Mouse (Mus musculus) adrenal gland (tissue): ENCODE measurements around the gene Atf7.
"Not testable (repeated sequence)": the region's sequence is repeated elsewhere in the genome, so short reads cannot be mapped to it uniquely, and the experiment has no call there.

Source experiments
- intact Hi-C: fragments of 180-260 bp; cut with DNase I; formaldehyde crosslinking; loops from one replicate; pipeline ENCODE4 v1.15.1; 2025
- long read RNA-seq, 2 experiments: library from polyadenylated mRNA; unstranded; transcript quantifications; one replicate each; pipeline ENCODE4 v2.0.0; 2020; ENCODE audit warnings: borderline replicate concordance in 1 of 2; ENCODE audit not compliant: insufficient replicate concordance in 1 of 2

The Atf7 gene
- long read RNA-seq, experiment 1, partial matches to known transcripts: 0 of 6 reads
- long read RNA-seq, experiment 1, other reads (novel, unspliced or antisense): 4 of 6 reads
- long read RNA-seq, experiment 2, full-length matches to known transcripts: 6 of 12 reads
- long read RNA-seq, experiment 2, partial matches to known transcripts: 4 of 12 reads
- long read RNA-seq, experiment 2, other reads (novel, unspliced or antisense): 2 of 12 reads

DNA sequence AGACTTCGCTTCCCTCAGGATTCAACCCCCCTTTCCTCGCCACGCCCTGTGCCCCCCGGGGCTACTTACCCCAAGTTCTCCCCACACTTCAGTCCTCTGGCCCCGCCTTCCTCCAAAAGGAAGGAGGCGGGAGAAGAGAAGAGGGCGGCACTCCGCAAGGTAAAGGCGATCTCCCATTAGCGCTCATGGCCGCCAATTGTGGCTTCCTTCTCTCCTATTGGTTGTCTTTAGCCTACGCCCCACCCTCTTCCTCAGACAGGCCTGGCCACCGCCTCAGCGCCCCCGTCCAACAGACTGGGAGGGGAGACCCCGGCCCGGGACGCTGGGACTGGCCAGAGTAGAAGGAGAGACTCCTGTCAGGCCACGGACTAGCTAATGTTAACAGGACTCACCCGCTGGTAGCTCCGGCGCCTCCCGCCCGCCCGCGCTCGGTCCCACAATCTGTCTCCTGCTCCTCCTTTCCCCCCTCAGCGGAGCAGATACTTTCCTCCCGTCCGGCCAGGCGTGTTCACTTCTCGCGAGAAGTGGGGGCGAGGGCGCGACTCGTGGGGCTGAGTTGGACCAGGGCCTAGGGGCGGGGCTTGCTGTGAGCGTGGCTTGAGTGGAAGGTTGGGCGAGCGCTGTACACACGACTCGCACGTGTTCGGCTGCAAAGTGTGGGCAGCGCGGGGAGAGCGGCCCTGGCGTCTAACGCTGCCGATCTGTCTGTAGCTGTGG is at the start of gene Atf7, which contains the start of gene Gm28047:
Atf7 (minus strand) TSS at position 495 of the 717 bp plus-strand sequence.
Gm28047 (minus strand) TSS at position 98 of the 717 bp plus-strand sequence.
- intact Hi-C loops: loop anchor here (5.0 kb wide), 1 partner anchor 37 kb away; no protein-coding TSS in a partner anchor

DNA sequence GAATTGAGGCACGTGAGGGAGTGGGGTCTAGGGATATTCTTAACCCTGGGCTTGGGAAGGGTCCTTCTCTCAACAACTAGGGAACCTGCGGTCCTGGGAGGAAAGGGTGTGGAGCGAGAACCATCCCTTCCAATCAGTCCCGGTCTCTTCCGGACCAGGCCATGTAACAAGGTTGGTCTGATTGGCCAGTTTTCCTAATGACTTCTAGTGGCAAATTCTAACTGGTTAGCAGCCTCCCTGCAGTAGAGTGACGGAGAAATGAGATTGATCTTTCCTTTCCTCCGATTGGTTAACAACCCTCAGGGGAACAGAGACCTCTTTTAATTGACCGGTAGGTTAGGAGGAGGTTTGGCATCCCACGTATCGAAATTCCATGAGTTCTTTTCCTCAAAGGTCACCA is 48.3 kb upstream of the Atf7 start:
- intact Hi-C loops: no loop called here

DNA sequence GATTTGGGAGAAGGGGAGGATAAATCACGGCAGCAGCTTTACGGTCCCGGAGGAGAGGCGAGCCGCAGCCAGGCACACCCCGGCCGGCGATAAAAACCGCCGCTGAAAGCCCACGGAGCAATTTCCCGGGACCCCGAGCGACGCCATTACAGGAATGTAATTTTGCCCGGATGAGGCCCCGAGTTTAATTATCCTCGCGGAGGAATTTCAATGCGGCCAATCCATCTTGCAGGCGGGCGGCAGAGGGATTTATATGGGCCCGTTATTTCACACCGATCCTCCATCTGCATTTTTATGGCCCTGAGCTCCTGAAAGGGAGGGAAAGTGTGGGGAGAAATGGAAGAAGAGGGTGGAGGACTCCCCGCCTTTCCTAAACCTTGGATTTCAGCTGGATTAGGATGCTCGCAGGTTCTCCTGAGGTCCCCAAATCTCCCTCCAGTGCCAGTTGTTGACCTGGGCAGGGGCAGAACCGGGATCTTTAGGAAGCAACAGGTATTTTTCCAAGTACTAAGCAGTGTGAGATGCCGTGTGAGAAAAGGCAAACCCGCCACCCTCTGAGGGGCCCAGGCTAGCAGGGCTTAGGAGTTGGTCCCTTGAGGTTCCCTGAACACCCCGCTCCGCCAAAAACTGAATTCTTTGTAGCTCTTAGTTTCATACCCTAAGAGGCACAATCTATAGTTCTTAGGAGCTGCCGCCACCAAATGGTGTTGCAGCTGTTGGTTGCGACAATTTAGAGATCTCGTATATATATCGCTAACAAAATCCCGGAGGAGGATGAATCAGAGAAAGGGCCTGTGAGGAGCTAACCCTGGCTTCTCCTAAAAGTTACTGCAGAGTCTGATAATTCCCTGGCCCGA is 47.2 kb upstream of the Atf7 start, which contains the start of gene Atp5g2:
Atp5g2 (minus strand) TSS at position 138 of the 857 bp plus-strand sequence.
- intact Hi-C loops: no loop called here

DNA sequence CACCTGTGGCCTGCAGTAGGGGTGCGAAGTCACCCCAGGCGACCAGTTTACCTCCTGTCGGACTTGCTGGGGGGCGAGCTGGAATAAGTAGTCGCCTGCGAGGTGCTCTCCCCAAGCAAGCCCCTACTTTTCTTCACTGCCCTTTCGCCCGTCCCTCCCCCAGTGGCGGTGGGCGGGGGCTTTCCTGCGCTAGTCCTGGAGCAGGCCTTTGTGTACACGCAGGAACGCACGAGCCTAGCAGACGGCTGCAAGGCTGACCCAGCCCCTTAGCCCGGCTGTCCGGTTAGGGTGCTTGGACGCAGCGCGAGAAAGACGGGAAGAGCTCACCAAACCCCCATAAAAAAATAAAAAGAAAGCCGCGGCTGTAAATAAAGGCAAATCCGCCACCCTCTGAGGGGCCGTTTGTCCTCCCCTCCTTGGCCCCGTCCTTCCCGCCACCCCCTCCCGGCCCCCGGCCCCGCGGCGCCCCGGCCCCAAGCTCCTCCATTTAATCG is 46.5 kb upstream of the Atf7 start:
- intact Hi-C loops: no loop called here

DNA sequence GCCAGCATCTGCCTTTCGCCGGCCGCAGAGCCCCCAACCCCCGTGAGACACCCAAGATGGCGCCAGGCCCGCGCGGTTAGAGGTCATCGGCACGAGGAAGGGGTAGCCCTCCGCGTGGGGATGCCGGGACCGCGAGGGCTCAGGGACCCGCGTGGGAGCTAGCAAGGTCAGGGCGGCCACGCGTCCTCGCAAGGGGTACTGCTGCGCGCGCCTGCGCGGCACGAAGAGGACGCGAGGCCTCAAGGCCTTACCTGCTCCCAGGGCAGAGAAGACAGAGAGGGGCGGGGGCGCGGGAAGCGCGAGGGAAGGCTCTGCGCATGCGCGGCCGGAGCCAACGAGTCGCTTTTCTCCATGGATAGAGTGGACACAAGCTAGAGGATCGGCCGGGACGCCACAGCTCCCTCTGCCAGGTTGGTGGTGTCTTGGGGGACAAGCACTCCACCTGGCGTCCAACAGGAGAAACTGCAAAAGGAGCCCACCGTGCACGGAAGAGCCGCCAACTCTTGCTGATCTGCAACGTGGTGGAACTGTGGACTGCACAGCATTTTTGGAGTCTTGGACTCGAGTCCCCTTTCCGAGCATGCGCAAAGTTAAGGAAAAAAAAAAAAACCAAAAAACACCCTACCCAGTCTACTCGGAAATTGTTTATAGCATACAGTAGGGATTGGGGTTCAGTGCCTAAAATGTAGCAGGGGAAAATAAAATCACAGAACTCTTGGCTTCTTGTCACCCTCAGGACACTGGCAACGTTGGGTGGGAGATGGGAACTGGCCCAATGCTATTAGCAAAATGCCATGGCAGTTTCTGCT is 45.7 kb upstream of the Atf7 start:
- intact Hi-C loops: no loop called here

DNA sequence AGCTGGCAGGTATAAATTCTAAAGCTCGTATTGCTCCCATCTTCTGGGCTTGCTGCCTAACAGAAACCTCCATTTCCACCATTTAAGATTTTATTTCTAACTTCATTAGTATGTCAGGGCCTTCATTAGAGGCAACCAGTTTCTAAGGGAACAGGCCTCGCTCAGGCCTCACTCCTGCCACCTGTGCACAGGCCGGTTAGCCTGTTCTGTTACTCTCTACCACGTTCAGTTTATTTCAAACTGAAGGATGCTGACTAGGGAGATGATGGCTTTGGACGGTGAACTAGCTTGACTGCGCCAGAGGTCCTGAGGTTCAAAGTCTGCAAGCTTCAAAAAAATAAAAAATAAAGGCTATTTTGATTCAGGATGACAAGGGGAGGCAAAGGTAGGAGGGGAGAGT is 45.0 kb upstream of the Atf7 start:
- intact Hi-C loops: no loop called here

DNA sequence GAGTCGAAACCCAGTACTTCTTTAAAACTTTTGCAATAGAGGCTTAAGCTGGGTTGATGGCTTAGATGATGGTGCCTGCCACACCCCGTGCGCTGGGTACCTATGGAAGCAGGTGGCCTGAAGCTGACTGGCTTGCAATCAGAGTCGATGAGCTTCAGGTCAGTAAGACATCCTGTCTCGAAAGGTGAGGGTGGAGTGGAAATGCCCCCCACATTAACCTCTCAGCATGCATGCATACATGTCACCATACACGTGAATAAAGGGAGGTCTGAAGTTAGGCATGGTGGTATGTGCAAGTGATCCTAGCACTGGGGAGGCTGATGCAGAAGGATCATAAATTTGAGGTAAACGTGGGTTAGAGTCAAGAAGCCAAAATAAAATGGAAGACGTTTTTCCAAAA is 44.3 kb upstream of the Atf7 start:
- intact Hi-C loops: loop anchor here (5.0 to 10.0 kb wide), 2 partner anchors 57 to 115 kb away; no protein-coding TSS in a partner anchor

DNA sequence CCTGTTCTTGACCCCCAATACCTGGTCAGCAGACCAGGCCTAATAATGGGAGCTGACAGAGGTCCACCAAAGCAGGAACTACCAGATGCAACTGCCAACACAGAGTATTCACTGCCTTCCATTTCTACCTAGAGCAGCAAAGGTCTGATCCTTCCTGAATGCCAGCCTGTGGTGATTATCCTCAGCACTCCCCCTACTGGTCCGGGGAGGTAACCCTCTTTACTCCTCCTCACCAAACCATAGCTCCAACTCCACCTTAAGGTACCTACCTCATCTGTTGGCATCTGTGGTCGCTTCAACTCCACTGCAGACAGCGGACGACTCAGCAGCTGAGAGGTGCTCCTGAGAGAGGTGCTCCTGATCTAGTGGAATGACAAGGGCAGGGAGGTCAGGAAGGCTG is 40.2 kb upstream of the Atf7 start:
- intact Hi-C loops: loop anchor here (5.0 to 10.0 kb wide), 2 partner anchors 53 to 111 kb away; no protein-coding TSS in a partner anchor

DNA sequence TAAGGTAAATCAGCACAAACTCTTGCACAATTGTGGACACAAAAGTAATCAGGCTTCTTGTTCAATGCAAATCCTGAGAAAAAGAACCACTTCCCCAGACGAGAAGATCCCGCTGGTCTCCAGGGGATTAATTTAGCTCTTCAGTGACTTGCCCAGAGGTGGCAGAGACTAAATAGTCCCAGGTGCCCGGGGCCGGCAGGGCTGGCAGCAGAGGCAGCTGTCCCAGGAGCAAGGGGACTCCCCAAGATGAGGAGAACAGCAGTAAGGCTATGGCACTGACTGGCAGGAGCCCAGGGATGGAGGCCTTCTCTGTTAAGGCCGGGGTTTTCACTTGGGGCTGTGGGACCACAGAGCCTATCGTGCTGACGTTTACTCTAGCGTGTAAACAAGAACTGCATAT is 38.6 kb upstream of the Atf7 start:
- intact Hi-C loops: loop anchor here (5.0 to 10.0 kb wide), 2 partner anchors 37 to 109 kb away; partner anchors contain the start of genes Atf7 and Gm28047

DNA sequence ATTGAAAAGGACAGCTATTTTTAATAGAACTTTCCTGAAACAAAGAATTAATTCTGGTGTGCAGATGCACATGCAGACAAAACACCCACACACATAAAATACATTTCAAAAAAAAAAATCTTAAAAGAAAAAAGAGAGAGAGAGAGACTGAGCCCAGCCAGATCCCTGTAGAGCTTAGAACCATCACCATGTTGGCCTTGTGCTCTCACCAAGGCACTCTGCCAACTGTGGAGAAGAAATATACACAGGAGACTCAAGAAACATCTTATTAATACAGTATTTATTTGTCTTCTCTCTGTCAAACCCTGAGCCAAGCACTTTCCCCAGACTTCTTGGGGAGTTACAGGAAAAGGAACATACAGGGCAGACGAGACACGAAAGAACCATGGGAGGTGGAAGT is 37.3 kb upstream of the Atf7 start:
- intact Hi-C loops: loop anchor here (5.0 to 10.0 kb wide), 2 partner anchors 35 to 108 kb away; partner anchors contain the start of genes Atf7 and Gm28047

DNA sequence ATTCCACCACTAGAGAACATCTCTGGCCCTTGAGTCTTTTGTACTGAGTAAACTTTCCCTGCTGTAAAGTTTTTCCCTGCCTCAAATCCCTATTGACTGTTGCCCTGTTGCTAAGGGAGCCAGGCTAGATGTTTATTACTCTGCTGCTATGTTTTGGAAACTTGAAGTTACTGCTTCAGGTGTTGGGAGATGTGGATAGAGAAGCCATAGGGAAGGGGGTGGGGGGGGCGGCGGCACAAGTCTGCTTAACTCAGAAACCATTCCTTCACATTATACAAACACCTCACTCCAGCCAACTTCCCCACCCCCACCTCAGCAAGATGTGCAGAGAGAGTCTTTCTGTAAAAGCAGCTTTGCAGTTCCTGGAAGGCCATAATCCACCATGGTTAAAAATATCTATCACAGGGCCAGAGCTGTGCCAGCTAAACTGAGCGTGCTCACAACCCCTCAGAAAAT is 32.7 kb upstream of the Atf7 start:
- intact Hi-C loops: no loop called here

DNA sequence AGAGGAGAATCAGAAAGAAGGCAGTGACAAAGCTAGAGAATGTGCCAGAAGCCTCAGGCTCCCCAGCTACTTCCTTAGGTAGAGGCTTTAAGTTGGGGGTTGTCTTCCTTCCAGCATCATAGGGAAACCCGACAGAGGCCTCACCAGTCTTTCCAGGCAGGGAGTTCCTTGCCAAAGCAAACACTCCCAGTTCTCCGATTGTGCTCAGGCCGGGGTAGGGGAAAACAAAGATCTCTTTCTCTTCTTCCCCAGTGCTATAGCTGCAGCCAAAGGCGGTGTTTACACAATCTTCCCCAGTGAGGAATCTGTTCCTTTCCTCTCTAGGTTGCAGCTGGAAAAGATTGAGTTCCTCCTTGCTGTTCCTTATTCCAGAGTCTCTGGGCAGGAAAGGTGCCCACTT is 31.4 kb upstream of the Atf7 start:
- intact Hi-C loops: no loop called here

DNA sequence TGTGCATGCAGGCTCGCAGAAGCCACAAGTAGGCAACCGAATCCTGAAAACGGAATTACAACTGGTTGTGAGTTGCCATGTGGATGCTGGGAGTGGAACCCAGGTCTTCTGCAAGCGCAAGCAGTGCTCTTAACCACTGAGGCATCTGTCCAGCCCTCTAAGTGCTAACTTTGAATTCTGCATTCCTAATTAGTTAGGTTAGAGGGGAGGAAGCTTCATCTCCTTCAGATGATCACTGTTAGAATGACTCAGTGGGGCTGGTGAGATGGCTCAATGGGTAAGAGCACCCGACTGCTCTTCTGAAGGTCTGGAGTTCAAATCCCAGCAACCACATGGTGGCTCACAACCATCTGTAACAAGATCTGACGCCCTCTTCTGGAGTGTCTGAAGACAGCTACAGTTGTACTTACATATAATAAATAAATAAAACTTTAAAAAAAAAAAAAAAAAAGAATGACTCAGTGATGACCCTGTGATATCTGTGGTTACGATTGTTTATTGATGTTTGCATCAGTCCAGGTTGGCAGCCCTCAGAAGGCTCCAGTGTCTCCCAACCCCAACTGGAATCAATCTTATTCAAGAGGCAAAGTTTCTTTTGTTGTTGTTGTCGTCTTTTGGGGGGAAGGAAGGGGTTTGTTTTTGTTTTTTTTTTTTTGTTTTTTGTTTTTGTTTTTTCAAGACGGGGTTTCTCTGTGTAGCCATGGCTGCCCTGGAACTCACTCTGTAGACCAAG is 26.8 kb upstream of the Atf7 start:
- intact Hi-C loops: not testable (repeated sequence)

DNA sequence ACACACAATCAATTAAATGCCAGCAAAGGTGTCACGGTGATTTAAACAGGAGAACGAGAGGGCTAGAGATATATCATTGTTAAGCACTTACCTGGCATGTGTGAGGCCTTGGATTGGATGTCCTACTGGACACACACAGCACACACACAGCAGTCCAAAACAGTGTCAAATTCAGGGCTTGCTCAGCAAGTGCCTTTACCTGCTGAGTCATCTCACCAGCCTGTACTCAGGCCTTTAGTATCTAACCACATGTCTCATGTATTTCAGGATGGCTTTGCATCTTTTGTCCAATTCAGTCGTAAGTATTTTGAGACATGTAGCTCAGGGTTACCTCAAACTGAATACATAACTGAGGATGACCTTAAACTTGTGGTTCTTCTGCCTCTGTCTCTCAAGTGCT is 25.8 kb upstream of the Atf7 start:
- intact Hi-C loops: no loop called here

DNA sequence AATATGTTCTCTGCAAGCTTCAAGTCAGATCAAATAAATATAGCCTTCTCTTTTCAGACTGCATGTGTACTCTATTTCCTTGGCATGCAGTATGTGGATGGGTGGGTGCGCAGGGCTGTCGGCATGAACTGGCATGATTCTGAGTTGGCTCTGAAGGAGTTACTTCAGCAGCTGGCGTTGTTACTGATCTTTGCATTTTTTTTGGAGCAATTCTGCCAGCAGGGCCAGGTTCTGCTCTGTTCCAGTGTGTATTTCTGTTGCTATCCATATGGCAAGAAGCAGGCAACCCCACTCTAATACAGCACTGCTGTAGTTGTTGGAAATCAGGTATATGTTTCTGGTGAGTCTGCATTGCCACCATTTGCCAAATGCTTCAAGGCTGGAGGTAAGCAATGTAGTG is 10.6 kb upstream of the Atf7 start:
- intact Hi-C loops: no loop called here

DNA sequence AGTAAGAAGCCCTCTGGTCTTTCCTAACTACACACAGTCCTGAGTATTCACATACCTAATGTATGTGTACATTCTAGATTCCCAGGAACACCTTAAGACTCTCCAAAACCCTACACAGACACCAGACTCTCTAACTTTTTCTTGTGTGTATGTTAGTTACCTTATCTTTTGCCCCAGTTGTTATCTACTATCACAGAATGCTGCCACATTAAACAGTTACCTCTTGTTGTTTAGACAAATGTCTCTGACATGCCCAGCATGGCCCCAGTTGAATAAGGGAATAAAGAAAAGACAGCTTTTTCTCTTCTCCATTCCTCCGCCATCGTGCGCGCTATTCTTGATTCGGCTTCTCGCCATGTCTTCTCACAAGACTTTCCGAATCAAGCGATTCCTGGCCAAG is 9.4 kb upstream of the Atf7 start:
- intact Hi-C loops: no loop called here

DNA sequence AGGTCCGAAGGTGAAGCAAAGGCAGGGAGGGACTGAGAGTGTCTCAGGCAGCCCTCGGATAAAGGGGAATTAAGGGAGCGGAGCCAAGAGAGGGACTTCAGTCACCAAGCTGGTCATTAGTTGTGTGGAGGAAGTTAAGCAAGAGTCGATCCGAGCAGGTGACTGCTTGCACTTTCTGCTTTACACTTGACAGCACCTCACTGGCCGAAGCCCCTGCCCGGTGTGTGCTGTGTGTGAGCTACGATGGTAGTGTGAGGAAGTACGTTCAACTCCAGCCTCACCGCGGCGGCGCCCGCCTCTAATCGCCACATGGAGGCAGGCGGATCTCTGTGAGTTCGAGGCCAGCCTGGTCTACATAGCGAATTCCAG is 407 bp upstream of the Atf7 start:
- intact Hi-C loops: loop anchor here (5.0 kb wide), 1 partner anchor 37 kb away; no protein-coding TSS in a partner anchor

DNA sequence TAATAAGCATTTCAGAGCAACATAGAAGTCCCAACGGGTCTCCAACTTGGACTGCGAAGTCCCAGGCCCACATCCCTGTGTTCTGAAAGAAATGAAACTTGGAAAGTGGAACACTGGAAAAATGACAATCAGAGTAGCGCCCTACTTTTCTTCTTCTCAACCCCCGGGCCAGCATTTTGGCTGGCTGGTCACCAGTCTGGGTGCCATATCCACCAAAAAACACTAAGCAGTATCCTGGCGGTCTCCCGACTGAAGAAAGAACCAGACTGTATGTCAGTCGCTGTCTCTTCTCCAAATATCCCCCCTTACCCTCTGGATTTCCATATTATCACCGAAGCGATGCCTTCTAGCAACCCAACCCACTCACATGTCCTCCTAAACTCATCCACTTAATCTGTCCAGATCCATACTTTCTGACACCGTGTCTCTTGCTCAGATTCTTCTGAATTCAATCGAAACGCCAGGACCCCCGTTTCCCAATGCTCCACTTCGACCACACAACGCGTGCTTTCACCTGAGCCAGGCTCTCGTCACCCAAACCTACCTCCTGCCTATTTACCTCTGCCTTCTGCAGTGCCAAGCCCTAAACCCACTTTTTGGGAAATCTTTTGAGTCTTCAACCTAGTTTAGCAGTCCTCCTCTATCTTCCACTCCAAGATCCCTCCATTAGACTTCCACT is 834 bp downstream of the Atf7 start:
- intact Hi-C loops: no loop called here

DNA sequence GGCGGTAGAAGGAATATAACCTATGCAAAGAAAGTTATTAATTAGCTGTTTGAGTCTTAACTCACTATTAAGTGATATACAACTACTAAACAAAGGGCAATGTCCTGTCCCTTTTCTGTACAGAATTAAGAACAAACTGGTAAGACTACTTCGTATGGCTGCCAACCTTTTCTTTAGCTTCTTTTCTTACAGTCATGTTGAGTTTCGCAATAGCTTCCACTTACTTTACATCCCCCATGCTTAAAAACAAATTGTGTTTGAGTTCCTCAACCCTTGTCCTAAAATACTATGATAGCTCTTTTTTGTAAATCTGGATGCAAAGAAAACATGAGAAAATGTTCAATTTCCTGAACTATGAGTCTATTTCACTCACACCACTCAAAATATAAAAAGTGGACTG is 2.1 kb downstream of the Atf7 start:
- intact Hi-C loops: no loop called here
